In genomic region chr11:65734656-65735055, GRCm38 (mm10) we compare ENCODE assay signal across 16 mouse cellular contexts. TPM values are rescaled to one million over a fixed set of nuclear protein-coding genes. Genes with fewer than 3 reads are reported as not detected.
DNase-seq lines count a peak whose midpoint lies in the region; ATAC-seq and TF ChIP-seq lines count a peak whose summit lies in the region.
"Had no signal": no experiment of that assay in that cellular context is flagged by ENCODE, and none has a peak within 500 bp of the region (broad histone marks: within the 10 kb centered on the region; RNA-seq: fewer than 3 reads in every experiment).

No protein-coding gene starts in this region.

- no peak overlapping the region for H3K4me2 ChIP-seq in lung, embryonic 16.5 days (ENCODE audit: low read depth, low read length)
- no peak overlapping the region for H3K4me2 ChIP-seq in midbrain, embryonic 15.5 days
- H3K4me2 ChIP-seq in hindbrain, embryonic 13.5 days, result no peak overlapping the region
- H3K4me2 ChIP-seq: hindbrain, embryonic 14.5 days; limb, embryonic 13.5 days had no signal

- ATAC-seq in lung, embryonic 16.5 days (ENCODE audit: low read depth), result peak; percentile 61; the same call in 1 of the 2 replicates
- peak; percentile 69 to 76; a peak in 3 of 4 replicates for ATAC-seq in hematopoietic stem cell, adult 5-6 weeks (replicated peaks in 1 of 2; ENCODE audit: insufficient read depth in 1 of 2, low FRiP score in 2 of 2, low TSS enrichment in 1 of 2, low read depth in 1 of 2, poor library complexity in 2 of 2, severe bottlenecking in 2 of 2)
- no peak for ATAC-seq in midbrain, embryonic 15.5 days (replicated peaks)
- no peak for ATAC-seq in hindbrain, embryonic 13.5 days (ENCODE audit: low FRiP score)

- no peak for TF ChIP-seq CTCF in lung, adult 2 months (IDR thresholded peaks at IDR 0.05; ENCODE audit: insufficient read depth, low read length)

- H3K4me3 ChIP-seq in lung, embryonic 16.5 days (ENCODE audit: low read length), result no peak overlapping the region
- H3K4me3 ChIP-seq in lung, adult 2 months (replicated peaks; ENCODE audit: extremely low read depth, low read depth, low read length), result no peak overlapping the region
- no peak overlapping the region for H3K4me3 ChIP-seq in midbrain, embryonic 15.5 days
- H3K4me3 ChIP-seq in hindbrain, embryonic 13.5 days, result no peak overlapping the region
- H3K4me3 ChIP-seq: forebrain, embryonic 10.5 days; heart, adult 2 months; limb, embryonic 13.5 days had no signal

- H3K9me3 ChIP-seq in lung, embryonic 16.5 days (ENCODE audit: control insufficient read depth, low read length), result no peaks in the 10 kb centered on the region
- H3K9me3 ChIP-seq in midbrain, embryonic 15.5 days, result no peaks in the 10 kb centered on the region
- no peaks in the 10 kb centered on the region for H3K9me3 ChIP-seq in hindbrain, embryonic 13.5 days
- H3K9me3 ChIP-seq: forebrain, embryonic 10.5 days; limb, embryonic 13.5 days had no signal

- WGBS in lung, embryonic 16.5 days, result 55% methylated on average over 7 of the region's 7 CpGs
- WGBS in lung, adult 2 months, result 63% methylated on average over 7 of the region's 7 CpGs
- 93% methylated on average over 7 of the region's 7 CpGs for WGBS in midbrain, embryonic 15.5 days
- WGBS in hindbrain, embryonic 13.5 days, result 90% methylated on average over 7 of the region's 7 CpGs

- no peak for DNase-seq in lung, adult 2 months
- peak; percentile 24 to 54 for DNase-seq in kidney, adult 8-10 months
- peak; percentile 36 to 48 for DNase-seq in kidney, postnatal 36 days
- DNase-seq in cerebellum, postnatal 4 days (ENCODE audit: low spot score in 2 of 2), result no peak
- DNase-seq: adrenal gland, postnatal 36 days; cerebellum, adult 8-10 months; heart, adult 2 months; midbrain, embryonic 14.5 days; thymus, postnatal 25 days had no signal

- no peaks in the 10 kb centered on the region for H3K36me3 ChIP-seq in lung, embryonic 16.5 days (ENCODE audit: control insufficient read depth, insufficient read depth, low read length)
- no peaks in the 10 kb centered on the region for H3K36me3 ChIP-seq in midbrain, embryonic 15.5 days (replicated peaks)
- peaks cover 3% of the 10 kb centered on the region; the same call in 1 of the 2 replicates for H3K36me3 ChIP-seq in hindbrain, embryonic 13.5 days

- peak overlapping the region; percentile 27; the same call in 1 of the 2 replicates for H3K27ac ChIP-seq in lung, embryonic 16.5 days (ENCODE audit: low read length)
- H3K27ac ChIP-seq in midbrain, embryonic 15.5 days, result no peak overlapping the region
- no peak overlapping the region for H3K27ac ChIP-seq in hindbrain, embryonic 13.5 days
- H3K27ac ChIP-seq: forebrain, embryonic 10.5 days; heart, adult 2 months; hindbrain, embryonic 14.5 days; limb, embryonic 13.5 days had no signal

- H3K4me1 ChIP-seq in lung, embryonic 16.5 days (replicated peaks; ENCODE audit: control insufficient read depth, insufficient read depth, low read length), result peaks cover 2% of the 10 kb centered on the region; the same call in 1 of the 2 replicates
- no peaks in the 10 kb centered on the region; the same call in 1 of the 2 replicates for H3K4me1 ChIP-seq in lung, adult 2 months (ENCODE audit: control insufficient read depth, insufficient read depth, low read length)
- H3K4me1 ChIP-seq in midbrain, embryonic 15.5 days, result no peaks in the 10 kb centered on the region
- no peaks in the 10 kb centered on the region; the same call in 1 of the 2 replicates for H3K4me1 ChIP-seq in hindbrain, embryonic 13.5 days (replicated peaks)
- H3K4me1 ChIP-seq: forebrain, embryonic 10.5 days had no signal

- no peak for TF ChIP-seq POLR2A in lung, adult 2 months (IDR thresholded peaks at IDR 0.05; ENCODE audit: borderline replicate concordance, extremely low read depth, low read depth, low read length)

- no peaks in the 10 kb centered on the region for H3K27me3 ChIP-seq in lung, embryonic 16.5 days (ENCODE audit: control insufficient read depth, insufficient read depth, low read depth, low read length)
- H3K27me3 ChIP-seq in midbrain, embryonic 15.5 days (replicated peaks), result no peaks in the 10 kb centered on the region
- no peaks in the 10 kb centered on the region for H3K27me3 ChIP-seq in hindbrain, embryonic 13.5 days
- H3K27me3 ChIP-seq: limb, embryonic 13.5 days had no signal

- no peak overlapping the region for H3K9ac ChIP-seq in lung, embryonic 16.5 days (ENCODE audit: low read length)
- no peak overlapping the region for H3K9ac ChIP-seq in midbrain, embryonic 15.5 days
- H3K9ac ChIP-seq in hindbrain, embryonic 13.5 days, result no peak overlapping the region
- H3K9ac ChIP-seq: hindbrain, embryonic 14.5 days; limb, embryonic 13.5 days had no signal

RNA-seq across cellular contexts. Expression of gene Map2k4, which starts 53.4 kb away (rescaled TPM):
- 54.3 and 55.7 TPM in 2 replicates for polyA plus RNA-seq in lung, embryonic 16.5 days (2015; fragmentation: Nextera tagmentation; extraction: Ambion mirVana)
- 11.5 and 18.4 TPM in 2 replicates for polyA plus RNA-seq in lung, adult 2 months (2012; rRNA removed)
- total RNA-seq in hematopoietic stem cell, adult 5-6 weeks (2017), result 34.3 and 37.6 TPM in 2 replicates
- polyA plus RNA-seq in midbrain, embryonic 15.5 days (2015; fragmentation: Nextera tagmentation; extraction: Ambion mirVana), result 96.0 and 98.1 TPM in 2 replicates
- polyA plus RNA-seq in hindbrain, embryonic 13.5 days (2015; fragmentation: Nextera tagmentation; extraction: Ambion mirVana), result 77.5 and 82.0 TPM in 2 replicates

Comparison
In these comparisons a context has a peak if more than half of its experiments do, and no peak if none do; other contexts are left out.
1. ATAC-seq: peak in lung, embryonic 16.5 days (single experiment) and hematopoietic stem cell, adult 5-6 weeks (2 of 2); none in midbrain, embryonic 15.5 days (single experiment) and hindbrain, embryonic 13.5 days (single experiment).
2. DNase-seq: peak in kidney, adult 8-10 months (2 of 2) and kidney, postnatal 36 days (2 of 2); none in lung, adult 2 months (single experiment) and cerebellum, postnatal 4 days (0 of 2).